Mouse (Mus musculus) G1E (cell line): ENCODE measurements around the gene Ntan1.
"Not testable (repeated sequence)": the region's sequence is repeated elsewhere in the genome, so short reads cannot be mapped to it uniquely, and the experiment has no call there.

Experiments
- CTCF ChIP-seq: IDR thresholded peaks from 2 replicates; pipeline ENCODE4 v1.5.1; 2012; ENCODE audit warnings: low read depth, low read length, inconsistent platforms, mixed read lengths
- GATA1 ChIP-seq: IDR thresholded peaks from 2 replicates; pipeline ENCODE4 v1.6.1; 2012; ENCODE audit warnings: borderline replicate concordance, low read length, inconsistent platforms, mixed read lengths
- GATA2 ChIP-seq: IDR thresholded peaks from 2 replicates; pipeline ENCODE4 v1.6.1; 2012; ENCODE audit warnings: low read depth, low read length, inconsistent platforms, borderline replicate concordance
- POLR2AphosphoS5 ChIP-seq: IDR thresholded peaks from 2 replicates; pipeline ENCODE4 v1.6.1; 2012; ENCODE audit warnings: low read depth, low read length, inconsistent platforms; ENCODE audit not compliant: insufficient replicate concordance
- TAL1 ChIP-seq: conservative IDR thresholded peaks from 2 replicates; pipeline ENCODE4 v1.6.1; 2012; ENCODE audit warnings: low read depth, low read length, inconsistent platforms, mixed read lengths

GRCm38 (mm10) chr16:13774011-13774410 lies 44.6 kb upstream of the Ntan1 start:
- TF ChIP-seq CTCF, POLR2AphosphoS5, TAL1, GATA1, GATA2: not testable (repeated sequence)
